Mouse (Mus musculus): ENCODE measurements at regions not wholly inside any gene's neighbourhood (a gene's known extent, or its start where the extent isn't known, plus 50 kb on each side); places are given as distances from the start of the nearest gene placed in this dataset.

- 58% methylated on average over 12 of the region's 12 CpGs for WGBS
- Histone ChIP-seq H3K9ac (no peak overlapping the region), H3K4me3 (no peak overlapping the region), H3K27ac (replicated peaks) (no peak overlapping the region), H3K4me1 (replicated peaks) (peaks cover 6% of the 10 kb centered on the region), H3K4me2 (no peak overlapping the region), H3K36me3 (no peaks in the 10 kb centered on the region), H3K9me3 (no peaks in the 10 kb centered on the region), H3K27me3 (no peaks in the 10 kb centered on the region)
- ATAC-seq (ENCODE audit: low FRiP score, low read depth) = no peak
These were observed 56.0 kb upstream of the Cpeb4 start for GRCm38 (mm10) chr11:31815855-31816488.

- no peak overlapping the region for H3K4me3 ChIP-seq
- 27% methylated on average over 7 of the region's 7 CpGs for WGBS
- no peaks in the 10 kb centered on the region for H3K27me3 ChIP-seq
- peaks cover 15% of the 10 kb centered on the region for H3K4me1 ChIP-seq (replicated peaks)
- no peaks in the 10 kb centered on the region for H3K9me3 ChIP-seq
- H3K9ac ChIP-seq = no peak overlapping the region
- H3K36me3 ChIP-seq = no peaks in the 10 kb centered on the region
- peak; percentile 85 for ATAC-seq (ENCODE audit: low FRiP score, low read depth)
- no peak overlapping the region for H3K4me2 ChIP-seq
- peak overlapping the region; percentile 47 for H3K27ac ChIP-seq (replicated peaks)
These were observed 54.0 kb upstream of the Cpeb4 start for GRCm38 (mm10) chr11:31818032-31818431.

- Histone ChIP-seq H3K4me3 (no peak overlapping the region), H3K9ac (no peak overlapping the region), H3K4me1 (replicated peaks) (peaks cover 23% of the 10 kb centered on the region), H3K36me3 (no peaks in the 10 kb centered on the region), H3K27me3 (no peaks in the 10 kb centered on the region), H3K27ac (replicated peaks) (no peak overlapping the region), H3K9me3 (no peaks in the 10 kb centered on the region), H3K4me2 (no peak overlapping the region)
- no peak for ATAC-seq (ENCODE audit: low FRiP score, low read depth)
- WGBS = 87% methylated on average over 4 of the region's 4 CpGs
These were observed 52.0 kb upstream of the Cpeb4 start for GRCm38 (mm10) chr11:31819964-31820363.

GRCm38 (mm10) chr11:31821479-31822411, 50.3 kb upstream of the Cpeb4 start:
- Histone ChIP-seq H3K4me2 (no peak overlapping the region), H3K27ac (replicated peaks) (peak overlapping the region; percentile 17), H3K36me3 (no peaks in the 10 kb centered on the region), H3K27me3 (no peaks in the 10 kb centered on the region), H3K4me1 (replicated peaks) (peaks cover 23% of the 10 kb centered on the region), H3K9ac (no peak overlapping the region), H3K4me3 (no peak overlapping the region), H3K9me3 (no peaks in the 10 kb centered on the region)
- WGBS = 68% methylated on average over 12 of the region's 12 CpGs
- peak; percentile 21; the same call in 1 of the 2 replicates for ATAC-seq (ENCODE audit: low FRiP score, low read depth)
